Mouse (Mus musculus): Measurements from ENCODE around the gene Zfand3. TPM values are rescaled to one million over a fixed set of nuclear protein-coding genes. Genes with fewer than 3 reads are reported as not detected.

Zfand3 gene
- polyA plus RNA-seq, 1 experiment from 2014 or later: 78.9 TPM

DNA sequence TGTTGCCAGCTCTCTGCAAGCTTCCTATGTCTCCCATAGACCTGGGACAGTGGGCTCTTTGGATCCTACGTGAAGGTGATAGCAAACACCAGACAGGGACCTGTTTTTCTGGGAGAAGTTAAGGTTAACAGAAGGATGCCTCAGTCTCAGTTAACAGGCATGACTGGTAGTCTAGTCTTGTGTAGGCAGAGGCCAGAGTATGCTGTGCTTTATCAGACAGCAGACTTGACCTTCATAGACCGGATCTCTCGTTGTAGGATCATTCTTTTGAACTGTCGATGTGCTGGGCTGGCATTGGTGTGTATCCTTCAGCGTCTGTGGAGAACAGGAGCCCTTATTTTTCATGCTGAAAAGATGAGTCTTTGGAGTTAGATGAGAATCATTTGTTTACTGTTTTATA lies 54.5 kb downstream of the Zfand3 start:
- Histone ChIP-seq H3K4me1 (replicated peaks) (peaks cover 30% of the 10 kb centered on the region), H3K9me3 (no peaks in the 10 kb centered on the region), H3K4me3 (no peak overlapping the region), H3K27me3 (no peaks in the 10 kb centered on the region), H3K4me2 (no peak overlapping the region), H3K9ac (no peak overlapping the region), H3K27ac (no peak overlapping the region), H3K36me3 (no peaks in the 10 kb centered on the region; the same call in 1 of the 2 replicates)
- WGBS: 86% methylated on average over 5 of the region's 5 CpGs
- no peak for ATAC-seq (ENCODE audit: low FRiP score)

DNA sequence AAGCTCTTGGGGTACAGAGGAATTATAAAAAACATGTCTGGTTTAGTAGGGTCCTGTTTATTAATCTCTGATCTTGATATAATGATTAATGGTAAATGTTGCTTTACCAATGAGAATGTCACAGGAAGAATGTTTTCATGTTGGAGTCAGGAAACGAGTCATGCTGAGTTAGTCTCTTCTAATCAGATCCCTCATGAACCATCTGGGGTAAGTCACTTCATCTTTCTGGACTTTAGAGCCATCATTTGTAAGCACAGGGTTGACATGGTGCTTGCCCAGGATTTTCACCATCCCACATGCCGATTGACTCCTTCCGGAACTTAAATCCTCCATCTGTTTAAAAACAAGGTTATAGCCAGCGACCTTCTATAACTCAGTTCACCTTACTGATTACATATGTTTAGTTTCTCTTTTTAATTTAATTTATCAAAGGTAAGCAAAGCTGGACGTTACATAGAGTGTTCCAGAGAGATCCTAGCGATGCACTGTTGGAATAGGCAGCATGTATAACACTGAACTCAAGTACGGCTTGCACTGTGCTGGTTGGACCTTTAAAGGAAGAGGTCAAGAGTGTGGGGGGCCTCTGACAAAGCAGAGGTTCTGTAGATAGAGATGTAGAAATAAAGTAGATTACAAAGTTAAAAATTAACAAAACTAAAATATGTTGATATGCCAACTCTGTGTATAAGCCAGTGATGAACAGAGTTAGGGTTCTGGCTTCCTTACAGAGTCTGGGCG lies 56.7 kb downstream of the Zfand3 start:
- Histone ChIP-seq H3K4me2 (no peak overlapping the region), H3K9me3 (no peaks in the 10 kb centered on the region), H3K4me1 (replicated peaks) (peaks cover 37% of the 10 kb centered on the region), H3K9ac (no peak overlapping the region), H3K27ac (no peak overlapping the region), H3K4me3 (no peak overlapping the region), H3K27me3 (no peaks in the 10 kb centered on the region), H3K36me3 (no peaks in the 10 kb centered on the region)
- WGBS: 83% methylated on average over 8 of the region's 8 CpGs
- ATAC-seq (ENCODE audit: low FRiP score): no peak

DNA sequence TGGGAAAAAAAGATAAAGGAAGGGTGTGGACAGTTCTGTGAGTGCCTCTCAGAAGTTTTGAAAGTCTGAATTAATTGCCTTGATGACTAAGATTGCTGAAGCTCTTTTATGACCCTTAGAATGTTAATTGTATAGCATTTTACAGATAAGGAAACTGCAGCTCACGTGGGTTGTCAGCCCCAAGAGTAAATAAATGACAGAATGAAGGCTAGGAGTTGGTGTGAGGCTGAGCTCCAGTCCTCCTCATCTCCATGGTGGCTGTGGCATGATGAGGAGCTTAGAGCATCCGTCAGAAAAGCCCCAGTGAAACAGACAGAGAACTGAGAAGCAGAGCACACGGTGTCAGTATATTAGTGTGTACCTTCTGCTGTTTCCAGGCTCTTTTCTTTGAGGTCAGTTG lies 59.3 kb downstream of the Zfand3 start:
- H3K36me3 ChIP-seq: no peaks in the 10 kb centered on the region
- no peak overlapping the region for H3K4me2 ChIP-seq
- no peak overlapping the region for H3K27ac ChIP-seq
- H3K4me1 ChIP-seq (replicated peaks): peaks cover 29% of the 10 kb centered on the region
- H3K9ac ChIP-seq: no peak overlapping the region
- no peak overlapping the region for H3K4me3 ChIP-seq
- H3K9me3 ChIP-seq: no peaks in the 10 kb centered on the region
- 32% methylated on average over 3 of the region's 3 CpGs for WGBS
- ATAC-seq (ENCODE audit: low FRiP score): no peak
- H3K27me3 ChIP-seq: no peaks in the 10 kb centered on the region

DNA sequence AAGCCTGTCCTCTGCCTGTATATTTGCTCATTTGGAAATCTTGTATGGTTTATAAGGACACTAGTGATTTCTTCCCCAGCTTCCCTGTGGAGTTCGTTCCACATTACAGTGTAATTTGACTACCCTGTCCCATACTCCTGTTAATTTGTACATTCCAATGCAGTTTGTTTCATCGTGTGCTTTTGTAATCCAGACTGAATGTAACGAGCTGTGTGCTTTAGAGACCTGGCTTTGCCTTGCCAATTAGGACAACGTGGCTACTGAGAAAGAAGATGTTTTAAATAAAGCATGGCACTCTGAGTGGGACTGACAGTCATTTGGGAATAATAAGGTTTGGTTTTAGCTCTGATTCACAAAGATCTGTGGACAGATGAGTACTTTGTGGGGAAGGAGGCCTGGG lies 60.2 kb downstream of the Zfand3 start:
- WGBS: 36% methylated on average over 4 of the region's 4 CpGs
- no peak overlapping the region for H3K4me3 ChIP-seq
- H3K27me3 ChIP-seq: no peaks in the 10 kb centered on the region
- H3K4me1 ChIP-seq (replicated peaks): peaks cover 26% of the 10 kb centered on the region
- no peak overlapping the region for H3K9ac ChIP-seq
- no peaks in the 10 kb centered on the region for H3K36me3 ChIP-seq
- peak; percentile 24; the same call in 1 of the 2 replicates for ATAC-seq (ENCODE audit: low FRiP score)
- no peak overlapping the region for H3K4me2 ChIP-seq
- no peaks in the 10 kb centered on the region for H3K9me3 ChIP-seq
- H3K27ac ChIP-seq: peak overlapping the region; percentile 8; the same call in 1 of the 2 replicates

DNA sequence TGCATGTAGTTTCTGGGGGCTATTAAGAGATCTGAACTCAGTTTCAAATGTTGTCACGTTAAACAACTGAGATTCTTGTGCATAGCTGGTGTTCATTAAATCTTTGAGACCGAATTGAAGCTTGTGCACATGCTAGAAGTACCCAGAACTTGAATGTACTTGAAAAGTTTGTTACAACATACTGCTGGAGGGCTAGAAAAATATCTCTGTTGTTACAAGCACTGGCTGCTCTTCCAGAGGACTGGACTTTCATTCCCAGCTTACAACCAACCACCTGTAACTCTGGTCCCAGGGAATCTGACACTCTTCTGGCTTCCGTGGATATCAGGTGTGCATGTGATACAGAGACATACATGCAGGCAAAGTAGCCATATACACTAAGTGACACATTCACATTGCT lies 65.2 kb downstream of the Zfand3 start:
- ATAC-seq (ENCODE audit: low FRiP score): no peak
- no peak overlapping the region for H3K9ac ChIP-seq
- no peaks in the 10 kb centered on the region for H3K9me3 ChIP-seq
- no peak overlapping the region for H3K4me3 ChIP-seq
- H3K27ac ChIP-seq: no peak overlapping the region
- H3K27me3 ChIP-seq: no peaks in the 10 kb centered on the region
- WGBS: 94% methylated on average over 3 of the region's 3 CpGs
- 0 out of 2 replicates have a peak, but pooled peaks cover 2% of the 10 kb centered on the region for H3K36me3 ChIP-seq
- no peak overlapping the region for H3K4me2 ChIP-seq
- peaks cover 20% of the 10 kb centered on the region for H3K4me1 ChIP-seq (replicated peaks)

DNA sequence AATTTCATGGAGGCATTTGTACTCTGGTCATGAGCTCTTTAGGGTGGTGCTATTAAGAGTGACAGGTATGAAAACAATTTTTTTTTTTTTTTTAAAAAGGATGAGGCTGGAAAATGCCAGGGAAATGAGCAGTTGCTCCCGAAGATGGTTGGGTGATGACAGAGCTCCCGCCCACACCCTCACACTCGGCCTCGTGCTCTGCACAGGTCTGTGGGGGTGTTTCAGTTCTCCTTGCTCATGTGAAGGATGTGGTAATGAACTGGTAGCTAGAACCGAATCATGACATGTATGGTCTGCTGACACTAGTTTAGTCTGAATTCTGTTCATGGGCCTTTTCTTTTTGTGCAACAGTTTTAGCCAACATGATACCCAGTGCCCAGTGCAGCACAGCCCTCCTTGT lies 66.1 kb downstream of the Zfand3 start:
- peaks cover 23% of the 10 kb centered on the region for H3K4me1 ChIP-seq (replicated peaks)
- no peak overlapping the region for H3K4me2 ChIP-seq
- WGBS: 89% methylated on average over 5 of the region's 5 CpGs
- no peak overlapping the region for H3K9ac ChIP-seq
- no peak overlapping the region for H3K27ac ChIP-seq
- H3K27me3 ChIP-seq: no peaks in the 10 kb centered on the region
- no peaks in the 10 kb centered on the region for H3K9me3 ChIP-seq
- ATAC-seq (ENCODE audit: low FRiP score): no peak
- H3K36me3 ChIP-seq: 0 out of 2 replicates have a peak, but pooled peaks cover 2% of the 10 kb centered on the region
- no peak overlapping the region for H3K4me3 ChIP-seq

DNA sequence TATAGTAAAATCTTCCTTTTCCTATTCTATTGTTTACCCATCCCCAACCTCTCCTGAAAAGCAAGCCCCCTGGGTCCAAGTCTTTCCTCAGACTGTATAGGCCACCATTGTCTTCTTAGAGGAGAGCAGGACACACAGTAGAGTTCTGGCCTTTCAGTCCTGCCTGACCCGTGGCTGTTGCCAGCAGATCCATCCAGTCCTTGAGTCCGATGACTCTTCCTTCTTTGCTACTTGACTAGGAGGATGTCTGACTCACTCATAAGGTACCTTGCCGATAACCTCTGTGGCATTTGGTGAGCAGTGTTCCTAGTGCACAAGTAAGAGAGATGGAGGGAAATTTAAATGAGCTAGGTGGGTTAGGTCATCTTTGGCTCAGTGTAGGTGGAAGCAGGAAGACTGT lies 68.1 kb downstream of the Zfand3 start:
- Histone ChIP-seq H3K4me1 (replicated peaks) (peaks cover 25% of the 10 kb centered on the region), H3K27me3 (no peaks in the 10 kb centered on the region), H3K4me3 (no peak overlapping the region), H3K9me3 (no peaks in the 10 kb centered on the region), H3K4me2 (no peak overlapping the region), H3K27ac (no peak overlapping the region), H3K36me3 (0 out of 2 replicates have a peak, but pooled peaks cover 2% of the 10 kb centered on the region), H3K9ac (no peak overlapping the region)
- no peak for ATAC-seq (ENCODE audit: low FRiP score)
- WGBS: 91% methylated on average over 3 of the region's 3 CpGs

DNA sequence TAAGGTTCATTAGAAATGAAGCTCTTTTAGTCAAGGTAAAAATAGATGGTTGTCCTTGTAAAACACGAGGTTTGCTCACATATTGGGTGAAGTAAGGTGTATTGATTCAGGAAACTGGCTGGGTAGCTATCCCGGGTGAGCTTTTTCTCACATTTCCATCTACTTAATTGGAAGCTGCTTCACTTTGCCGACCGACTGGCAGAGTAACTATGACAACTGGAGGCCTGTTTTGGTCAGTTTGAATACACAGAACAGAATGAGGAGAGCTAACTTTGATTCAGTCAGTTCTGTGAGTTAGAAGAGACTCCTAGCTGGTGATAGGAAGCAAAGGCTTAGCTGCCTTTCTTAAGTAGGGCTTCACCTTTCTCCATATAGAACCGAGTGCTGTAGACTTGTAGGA lies 71.4 kb downstream of the Zfand3 start:
- no peak overlapping the region for H3K4me3 ChIP-seq
- H3K27me3 ChIP-seq: no peaks in the 10 kb centered on the region
- H3K27ac ChIP-seq: no peak overlapping the region
- H3K9me3 ChIP-seq: no peaks in the 10 kb centered on the region
- WGBS: 67% methylated on average over 5 of the region's 5 CpGs
- H3K4me2 ChIP-seq: no peak overlapping the region
- H3K9ac ChIP-seq: no peak overlapping the region
- H3K4me1 ChIP-seq (replicated peaks): peaks cover 36% of the 10 kb centered on the region
- ATAC-seq (ENCODE audit: low FRiP score): no peak
- 0 out of 2 replicates have a peak, but pooled peaks cover 2% of the 10 kb centered on the region for H3K36me3 ChIP-seq

DNA sequence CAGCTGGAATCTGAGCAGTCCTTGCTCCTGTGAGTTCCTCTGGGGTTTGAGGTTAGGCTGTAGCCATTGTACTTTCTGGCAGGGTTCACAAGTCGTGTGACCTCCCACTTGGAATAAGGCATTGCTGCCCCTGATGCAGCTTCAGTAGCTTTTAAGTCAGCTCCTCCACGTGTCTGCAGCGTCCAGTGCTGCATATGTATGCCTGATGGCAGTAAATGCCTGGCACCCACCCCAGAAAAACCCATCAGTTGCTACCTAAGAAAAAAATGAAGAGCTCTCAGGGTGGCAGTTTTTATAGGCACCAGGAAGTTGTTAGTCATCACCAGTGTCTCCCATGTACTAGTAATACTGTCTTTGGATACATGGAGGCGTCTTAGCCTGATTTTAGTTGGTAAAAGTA lies 79.5 kb downstream of the Zfand3 start:
- Histone ChIP-seq H3K4me2 (no peak overlapping the region), H3K4me3 (no peak overlapping the region), H3K9me3 (no peaks in the 10 kb centered on the region), H3K9ac (no peak overlapping the region), H3K4me1 (replicated peaks) (peaks cover 24% of the 10 kb centered on the region), H3K27me3 (no peaks in the 10 kb centered on the region), H3K27ac (no peak overlapping the region; the same call in 1 of the 2 replicates), H3K36me3 (peaks cover 6% of the 10 kb centered on the region; the same call in 1 of the 2 replicates)
- ATAC-seq (ENCODE audit: low FRiP score): no peak
- WGBS: 69% methylated on average over 4 of the region's 4 CpGs

DNA sequence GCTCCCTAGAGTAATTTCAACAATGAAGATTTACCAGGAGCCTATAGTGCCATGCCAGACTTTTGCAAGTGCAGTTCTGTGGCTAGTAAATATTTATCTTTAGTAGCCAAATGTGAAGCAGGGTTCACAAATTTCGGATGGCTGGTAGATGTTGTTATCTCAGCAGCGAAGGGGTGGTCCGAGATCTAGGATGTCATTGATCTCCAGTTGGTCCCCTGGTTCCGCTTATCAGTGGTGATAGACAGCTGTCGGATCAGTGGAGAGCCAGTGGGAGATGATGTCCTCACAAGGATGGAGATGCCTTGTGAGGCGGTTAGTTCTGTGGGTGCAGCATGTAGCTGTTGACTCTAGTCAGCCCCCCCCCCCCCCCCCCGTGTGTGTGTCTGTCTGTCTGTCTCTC lies 82.2 kb downstream of the Zfand3 start:
- Histone ChIP-seq H3K27ac (no peak overlapping the region), H3K9me3 (no peaks in the 10 kb centered on the region), H3K9ac (no peak overlapping the region), H3K4me1 (replicated peaks) (peaks cover 12% of the 10 kb centered on the region), H3K27me3 (no peaks in the 10 kb centered on the region), H3K4me2 (no peak overlapping the region), H3K36me3 (peaks cover 6% of the 10 kb centered on the region; the same call in 1 of the 2 replicates), H3K4me3 (no peak overlapping the region)
- 92% methylated on average over 7 of the region's 7 CpGs for WGBS
- ATAC-seq (ENCODE audit: low FRiP score): no peak

DNA sequence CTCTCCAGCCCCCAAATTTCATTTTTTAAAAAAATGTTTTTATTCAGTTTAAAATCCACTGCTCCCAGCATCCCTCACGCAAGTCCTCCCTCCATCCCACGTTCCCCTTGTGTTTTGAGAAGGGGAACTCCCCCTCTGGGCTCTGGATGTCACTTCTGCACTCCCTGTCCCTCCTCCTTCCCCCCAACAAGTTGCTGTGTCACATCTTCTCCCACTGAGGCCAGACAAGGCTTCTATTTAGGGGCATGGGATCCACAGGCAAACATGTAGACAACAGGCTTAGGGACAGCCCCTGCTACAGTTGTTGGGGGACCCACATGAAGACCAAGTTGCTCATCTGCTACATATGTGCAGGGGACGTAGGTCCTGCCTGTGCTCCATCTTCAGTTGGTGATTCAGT lies 83.9 kb downstream of the Zfand3 start:
- WGBS: 94% methylated on average over 3 of the region's 3 CpGs
- Histone ChIP-seq H3K36me3 (no peaks in the 10 kb centered on the region), H3K4me1 (replicated peaks) (peaks cover 12% of the 10 kb centered on the region), H3K9me3 (no peaks in the 10 kb centered on the region), H3K4me3 (no peak overlapping the region), H3K4me2 (no peak overlapping the region), H3K27ac (no peak overlapping the region), H3K27me3 (no peaks in the 10 kb centered on the region), H3K9ac (no peak overlapping the region)
- no peak for ATAC-seq (ENCODE audit: low FRiP score)

DNA sequence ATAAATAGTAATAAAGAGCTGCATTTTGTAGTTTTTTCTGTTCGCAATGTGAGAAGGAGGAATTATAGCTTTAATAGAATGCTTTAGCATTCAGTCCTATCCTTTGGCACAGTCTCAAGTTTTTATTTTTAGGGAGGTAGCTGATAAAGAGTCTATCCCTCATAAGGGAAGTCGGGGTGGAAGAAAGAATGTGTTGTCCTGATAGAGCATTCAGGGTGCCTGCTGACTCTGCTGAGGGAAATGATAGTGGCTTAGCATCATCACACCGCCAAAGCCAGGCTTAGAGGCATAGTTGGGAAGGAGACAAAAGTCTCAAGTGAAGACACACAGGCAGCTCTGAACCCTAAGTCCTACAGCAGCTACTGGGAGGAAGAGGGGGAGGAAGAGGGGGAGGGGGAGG lies 85.9 kb downstream of the Zfand3 start:
- Histone ChIP-seq H3K27ac (no peak overlapping the region), H3K27me3 (no peaks in the 10 kb centered on the region), H3K4me2 (no peak overlapping the region), H3K4me1 (replicated peaks) (no peaks in the 10 kb centered on the region; the same call in 1 of the 2 replicates), H3K4me3 (no peak overlapping the region), H3K9ac (no peak overlapping the region), H3K36me3 (peaks cover under 1% of the 10 kb centered on the region; the same call in 1 of the 2 replicates), H3K9me3 (no peaks in the 10 kb centered on the region)
- ATAC-seq (ENCODE audit: low FRiP score): no peak
- 82% methylated on average over 3 of the region's 3 CpGs for WGBS

DNA sequence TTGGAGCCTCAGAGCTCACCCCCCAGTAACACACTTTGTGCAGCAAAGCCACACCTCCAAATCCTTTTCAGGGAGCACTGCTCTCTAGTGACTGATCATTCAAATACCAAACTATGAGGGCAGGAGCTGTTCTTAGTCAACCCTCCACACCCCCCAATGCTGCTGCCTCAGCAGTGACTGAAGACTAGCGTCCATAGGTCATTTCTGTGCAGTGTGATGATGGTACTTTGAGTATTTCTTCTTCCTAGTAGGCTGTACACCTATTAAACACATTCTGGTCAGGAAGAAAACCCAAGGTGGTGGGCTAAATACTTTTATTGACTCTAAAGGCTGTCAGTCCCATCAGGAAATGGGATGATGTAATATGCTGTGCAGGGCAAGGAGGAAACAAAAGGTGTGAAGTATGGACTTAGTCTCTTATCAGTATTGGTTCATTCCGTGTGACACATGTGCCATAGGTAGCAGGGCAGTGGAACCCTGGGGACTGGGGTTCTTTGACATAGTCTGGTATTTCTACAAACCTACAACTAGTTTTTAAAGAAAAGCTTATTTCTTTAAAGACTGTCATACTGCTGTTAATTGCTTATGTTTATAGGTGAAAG lies 88.7 kb downstream of the Zfand3 start:
- H3K27me3 ChIP-seq: no peaks in the 10 kb centered on the region
- WGBS: 94% methylated on average over 2 of the region's 2 CpGs
- ATAC-seq (ENCODE audit: low FRiP score): no peak
- H3K9me3 ChIP-seq: peaks cover 4% of the 10 kb centered on the region; the same call in 1 of the 2 replicates
- H3K4me2 ChIP-seq: no peak overlapping the region
- no peak overlapping the region for H3K4me3 ChIP-seq
- peaks cover 3% of the 10 kb centered on the region; the same call in 1 of the 2 replicates for H3K36me3 ChIP-seq
- no peak overlapping the region for H3K9ac ChIP-seq
- H3K27ac ChIP-seq: no peak overlapping the region
- H3K4me1 ChIP-seq (replicated peaks): peaks cover 4% of the 10 kb centered on the region; the same call in 1 of the 2 replicates
